Mouse (Mus musculus): ENCODE results near the gene Bcl2a1c.
"Not testable (repeated sequence)": the region's sequence is repeated elsewhere in the genome, so short reads cannot be mapped to it uniquely, and the experiment has no call there.

The Bcl2a1c gene

DNA sequence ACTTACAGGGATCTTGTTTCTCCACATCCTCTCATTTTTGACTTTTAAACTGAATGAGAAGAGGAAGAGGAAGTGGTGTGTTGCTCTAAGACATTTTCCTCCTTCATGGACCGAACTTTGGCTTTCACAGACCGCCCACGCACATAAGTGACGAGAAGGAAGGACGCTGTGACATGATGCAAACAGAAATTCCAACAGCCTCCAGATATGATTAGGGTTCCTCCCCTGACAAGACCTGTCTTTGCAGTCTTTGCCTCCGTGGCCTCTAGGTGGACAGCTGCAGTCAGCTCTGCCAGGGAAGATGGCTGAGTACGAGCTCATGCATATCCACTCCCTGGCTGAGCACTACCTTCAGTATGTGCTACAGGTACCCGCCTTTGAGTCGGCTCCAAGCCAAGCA, at the start of gene Bcl2a1c:
TSS of gene Bcl2a1c (plus strand) at position 281 of the 400 bp plus-strand sequence.
- DNase-seq (ENCODE audit: low spot score in 2 of 2), result not testable (repeated sequence)

DNA sequence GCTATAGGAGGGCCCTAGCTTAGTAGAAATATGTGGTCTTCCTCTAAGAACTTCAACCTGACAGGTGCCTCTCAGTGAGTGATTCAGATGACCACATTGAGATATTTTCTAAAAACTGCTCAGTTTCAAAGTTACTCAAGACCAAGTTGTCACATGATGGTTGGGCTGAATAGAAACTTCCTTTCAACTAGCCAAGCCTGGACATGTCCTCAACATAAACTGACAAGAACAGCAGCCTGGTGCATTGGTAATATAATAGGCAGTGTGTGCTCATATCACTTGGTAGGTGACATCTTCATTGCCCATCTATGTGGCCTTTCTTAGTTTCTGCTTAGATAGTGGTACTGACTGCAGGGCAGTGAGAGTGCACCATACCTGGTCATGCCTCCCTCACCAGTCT, 24.0 kb upstream of the Bcl2a1c start:
- not testable (repeated sequence) for DNase-seq (ENCODE audit: low spot score in 2 of 2)

DNA sequence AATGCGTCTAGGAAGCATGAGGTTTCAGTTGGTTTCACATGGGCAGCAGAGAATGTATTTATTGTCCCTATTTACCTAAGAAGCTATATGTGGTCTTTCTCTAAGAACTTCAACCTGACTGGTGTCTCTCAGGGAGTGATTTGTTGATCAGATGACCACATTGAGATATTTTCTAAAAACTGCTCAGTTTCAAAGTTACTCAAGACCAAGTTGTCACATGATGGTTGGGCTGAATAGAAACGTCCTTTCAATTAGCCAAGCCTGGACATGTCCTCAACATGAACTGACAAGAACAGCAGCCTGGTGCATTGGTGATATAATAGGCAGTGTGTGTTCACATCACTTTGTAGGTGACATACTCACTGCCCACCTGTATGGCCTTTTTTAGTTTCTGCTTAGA, 18.2 kb upstream of the Bcl2a1c start:
- not testable (repeated sequence) for DNase-seq (ENCODE audit: low spot score in 2 of 2)

DNA sequence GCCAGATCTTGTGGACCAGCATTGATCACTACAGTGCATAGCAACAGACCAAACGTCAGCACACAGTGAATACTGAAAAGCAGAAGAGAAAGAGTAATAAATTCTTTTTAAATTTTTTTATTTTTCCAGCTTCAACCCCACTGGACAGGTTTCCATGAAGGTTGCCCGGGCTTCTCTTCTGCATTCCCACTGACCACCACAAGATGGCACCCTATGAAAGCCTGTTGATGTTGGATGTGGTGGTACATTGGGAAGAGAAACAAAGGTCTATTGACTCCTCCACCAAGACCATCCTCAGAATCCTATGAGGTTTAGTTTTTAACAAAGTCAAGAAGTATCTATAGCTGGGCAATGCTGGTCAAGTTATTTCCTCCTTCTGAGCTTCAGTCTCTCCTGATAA, 11.9 kb upstream of the Bcl2a1c start:
- peak in 1 of 2 experiments; percentile 18 for DNase-seq (ENCODE audit: low spot score in 2 of 2)

- DNase-seq (ENCODE audit: low spot score in 2 of 2), result no peak
Observed at GRCm38 (mm10) chr9:114326011-114326748, 3.8 kb upstream of the Bcl2a1c start.

DNA sequence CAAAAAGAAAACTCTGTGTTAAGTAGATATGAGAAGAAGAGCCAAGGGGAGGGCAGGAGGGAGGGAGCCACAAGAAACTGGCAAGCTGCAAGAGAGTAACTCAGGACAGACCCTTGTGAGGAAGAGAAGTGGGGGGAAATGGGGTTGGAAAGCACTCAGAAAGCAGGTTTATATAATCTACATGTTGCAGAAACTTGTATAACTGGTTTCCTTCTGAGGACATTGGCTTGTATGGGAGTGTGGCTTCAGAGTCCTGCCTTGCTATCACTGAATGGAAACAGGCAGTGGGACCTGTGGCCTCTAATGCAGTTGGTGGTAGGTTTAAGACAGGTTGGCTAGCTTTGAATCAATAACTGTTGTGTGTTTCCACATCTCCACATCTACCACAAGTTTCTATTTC, 1.6 kb upstream of the Bcl2a1c start:
- DNase-seq (ENCODE audit: low spot score in 2 of 2), result not testable (repeated sequence)

GRCm38 (mm10) chr9:114367783-114368470, 38.0 kb downstream of the Bcl2a1c start:
- peak; percentile 76 to 83 for DNase-seq (ENCODE audit: low spot score in 2 of 2)

DNA sequence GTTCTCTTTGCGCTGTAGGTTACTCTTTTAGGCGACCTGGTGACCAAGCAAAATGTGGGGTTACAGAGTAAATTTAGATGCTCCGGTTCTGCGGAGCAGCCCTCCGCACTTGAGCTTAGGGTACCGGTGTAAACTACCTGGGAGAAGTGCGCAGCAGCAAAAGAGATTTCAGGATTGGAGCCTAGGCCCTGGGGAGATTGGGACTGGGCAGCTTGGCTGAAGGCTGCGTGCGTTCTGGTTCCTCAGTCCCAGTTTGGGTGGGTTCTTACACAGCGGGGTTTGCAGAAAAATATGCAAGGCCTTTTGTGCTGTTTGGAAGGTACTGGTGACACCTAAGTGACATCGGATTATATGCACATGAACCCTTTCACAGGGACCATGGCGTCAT, 38.5 kb downstream of the Bcl2a1c start:
- no peak for DNase-seq (ENCODE audit: low spot score in 2 of 2)

GRCm38 (mm10) chr9:114369389-114369788, 39.5 kb downstream of the Bcl2a1c start:
- not testable (repeated sequence) for DNase-seq (ENCODE audit: low spot score in 2 of 2)

DNA sequence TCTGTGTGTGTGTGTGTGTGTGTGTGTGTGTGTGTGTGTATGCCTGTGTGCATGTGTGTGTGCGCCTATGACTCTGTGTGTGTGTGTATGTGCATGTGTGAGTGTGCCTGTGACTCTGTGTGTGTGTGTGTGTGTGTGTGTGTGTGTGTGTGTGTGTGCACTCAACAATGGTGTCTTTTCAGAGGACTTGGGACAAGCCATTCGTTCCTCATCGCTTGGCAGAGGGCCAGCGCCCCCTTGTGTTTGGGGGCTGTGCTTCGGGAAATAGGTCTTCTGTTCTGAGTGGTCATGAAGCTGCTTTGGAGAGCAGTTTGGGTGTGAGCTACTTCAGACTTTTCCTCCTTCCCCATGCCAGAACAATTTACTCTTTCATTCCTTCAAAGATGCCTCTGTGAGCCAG, 41.8 kb downstream of the Bcl2a1c start:
- DNase-seq (ENCODE audit: low spot score in 2 of 2), result not testable (repeated sequence)

DNA sequence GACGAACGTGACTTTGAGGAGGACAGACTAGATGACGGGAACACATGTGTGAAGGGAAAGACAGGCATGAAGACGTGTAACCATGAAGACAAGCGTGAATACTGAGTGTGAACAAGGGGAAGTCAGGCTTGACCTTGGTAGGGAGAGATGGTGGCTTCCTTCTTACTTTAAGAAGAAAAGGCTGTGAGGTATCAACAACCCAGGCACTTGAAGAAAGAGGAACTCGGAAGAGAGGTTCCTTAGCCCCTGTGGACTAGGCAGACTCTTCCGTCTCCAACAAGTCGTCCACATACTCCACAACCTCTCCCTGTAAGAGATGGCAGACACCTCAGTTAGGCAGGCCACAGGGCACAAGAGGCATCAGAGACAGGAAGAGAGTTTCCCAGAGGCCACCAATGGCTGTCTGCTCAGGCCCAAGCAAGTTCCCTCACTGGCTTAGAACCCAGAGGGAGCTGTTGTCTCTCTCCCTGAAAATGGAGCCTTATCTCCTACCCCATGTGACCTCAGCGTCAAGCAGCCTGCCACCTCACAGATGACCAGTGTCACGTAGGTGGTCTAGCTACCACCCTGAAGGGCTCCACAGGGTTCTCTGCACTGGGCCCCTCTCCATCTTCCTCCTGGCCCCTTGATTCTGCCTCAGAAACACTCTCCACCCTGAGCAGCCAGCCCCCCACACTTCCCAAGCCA, 45.5 kb downstream of the Bcl2a1c start:
- DNase-seq (ENCODE audit: low spot score in 2 of 2), result no peak

GRCm38 (mm10) chr9:114377168-114377567, 47.2 kb downstream of the Bcl2a1c start:
- DNase-seq (ENCODE audit: low spot score in 2 of 2), result no peak

DNA sequence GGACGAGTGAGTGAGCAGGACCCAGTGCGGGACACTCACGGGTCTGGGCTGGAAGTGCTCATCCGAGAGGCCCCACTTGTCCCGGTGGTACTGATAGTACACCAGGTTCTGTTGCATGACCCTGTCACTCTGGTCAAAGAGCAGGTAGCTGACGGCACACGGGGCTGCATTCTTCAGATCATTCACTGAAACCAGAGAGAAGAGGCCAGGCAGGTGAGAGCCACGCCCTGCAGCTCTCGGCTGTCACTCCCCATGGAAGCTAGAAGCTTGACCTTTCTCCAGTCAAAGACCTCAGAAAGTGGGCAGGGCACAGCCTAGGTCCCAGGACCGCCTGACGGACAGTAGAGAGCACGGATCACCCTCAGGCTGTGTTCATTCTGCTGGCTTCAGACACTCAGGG, 49.9 kb downstream of the Bcl2a1c start:
- no peak for DNase-seq (ENCODE audit: low spot score in 2 of 2)
